Mouse (Mus musculus): ENCODE measurements around the gene Fgfr2. TPM values are rescaled to one million over a fixed set of nuclear protein-coding genes. Genes with fewer than 3 reads are reported as not detected.

Gene Fgfr2
- polyA plus RNA-seq, 1 experiment, result 14.8 TPM

DNA sequence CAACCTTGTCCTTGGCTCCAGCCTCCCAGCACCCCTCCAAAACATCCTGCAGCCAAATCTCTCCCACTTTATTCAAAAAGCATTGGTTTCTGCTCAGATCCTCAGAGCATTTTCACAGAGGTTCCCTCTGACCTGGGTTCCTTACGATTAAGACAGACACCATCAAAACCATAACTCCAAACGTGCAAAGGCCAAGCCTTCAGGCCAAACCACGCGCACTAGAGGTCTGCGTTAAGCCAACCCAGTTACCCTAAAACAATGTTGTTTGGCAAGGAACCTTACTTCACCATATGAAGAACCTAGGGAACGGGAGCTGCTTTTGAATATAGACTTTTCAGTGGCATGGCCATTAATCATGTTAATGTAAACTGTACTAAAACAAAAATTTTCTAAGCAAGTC lies 313.4 kb downstream of the Fgfr2 start:
- DNase-seq, result no peak
- H3K4me1 ChIP-seq (ENCODE audit: control insufficient read depth, insufficient read depth, low read length), result peaks cover 40% of the 10 kb centered on the region
- no peaks in the 10 kb centered on the region for H3K27me3 ChIP-seq (replicated peaks; ENCODE audit: control insufficient read depth, insufficient read depth, low read length)
- TF ChIP-seq CTCF (conservative IDR thresholded peaks at IDR 0.05; ENCODE audit: insufficient read depth, insufficient read length, low read depth, low read length) (no peak), POLR2A (IDR thresholded peaks at IDR 0.05; ENCODE audit: low read depth, low read length) (no peak)
- WGBS, result 46% methylated on average over 6 of the region's 6 CpGs
- H3K36me3 ChIP-seq (ENCODE audit: control insufficient read depth, insufficient read depth, low read length), result no peaks in the 10 kb centered on the region
- no peak overlapping the region for H3K4me3 ChIP-seq (ENCODE audit: insufficient read depth, low read depth, low read length)
- peak overlapping the region; percentile 94 for H3K27ac ChIP-seq (ENCODE audit: insufficient read depth, low read depth, low read length)

DNA sequence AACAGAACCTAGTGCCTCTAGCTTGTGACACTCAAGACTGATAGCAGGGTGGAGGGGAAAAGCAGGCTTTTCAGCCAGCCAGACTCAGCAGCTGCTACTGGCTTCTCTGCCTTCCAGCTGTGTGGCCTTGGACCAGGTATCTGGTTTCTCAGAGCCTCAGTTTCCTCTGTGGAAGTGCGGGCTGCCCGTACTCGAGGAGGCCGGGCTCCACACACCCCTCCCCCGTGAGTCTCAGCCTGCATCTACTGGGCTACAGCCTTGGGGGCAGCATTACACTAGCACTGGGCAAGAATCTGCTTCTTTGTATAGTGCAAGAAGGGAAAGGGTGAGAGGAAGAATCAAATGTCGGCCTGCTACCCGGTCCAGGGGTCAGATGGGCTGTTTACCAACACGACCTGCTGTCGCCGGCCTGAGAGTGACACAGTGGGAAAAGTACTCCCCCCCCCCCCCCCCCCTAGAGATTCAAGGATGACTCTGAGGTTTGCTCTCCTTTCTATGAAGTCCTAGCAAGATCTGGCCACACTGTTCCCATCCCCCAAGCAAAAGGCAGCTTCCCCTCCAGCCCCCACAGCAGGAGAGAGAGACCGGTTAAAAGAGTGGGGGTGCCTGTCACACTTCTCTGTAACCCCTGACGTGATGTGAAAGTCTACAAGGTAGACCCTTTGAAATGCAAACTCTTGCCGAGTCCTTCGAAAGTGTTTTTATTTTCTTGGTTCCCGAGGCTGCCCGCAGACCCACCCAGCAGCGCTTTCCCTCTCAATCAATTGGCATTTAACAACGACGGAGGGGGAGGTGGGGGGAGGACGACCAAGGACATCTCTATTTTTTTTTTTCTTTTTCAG lies 314.1 kb downstream of the Fgfr2 start:
- peak; percentile 44 for DNase-seq
- H3K27ac ChIP-seq (ENCODE audit: insufficient read depth, low read depth, low read length), result peak overlapping the region; percentile 94
- TF ChIP-seq CTCF (conservative IDR thresholded peaks at IDR 0.05; ENCODE audit: insufficient read depth, insufficient read length, low read depth, low read length) (no peak), POLR2A (IDR thresholded peaks at IDR 0.05; ENCODE audit: low read depth, low read length) (no peak)
- H3K27me3 ChIP-seq (replicated peaks; ENCODE audit: control insufficient read depth, insufficient read depth, low read length), result no peaks in the 10 kb centered on the region
- WGBS, result 25% methylated on average over 20 of the region's 20 CpGs
- no peaks in the 10 kb centered on the region for H3K36me3 ChIP-seq (ENCODE audit: control insufficient read depth, insufficient read depth, low read length)
- no peak overlapping the region for H3K4me3 ChIP-seq (ENCODE audit: insufficient read depth, low read depth, low read length)
- H3K4me1 ChIP-seq (ENCODE audit: control insufficient read depth, insufficient read depth, low read length), result peaks cover 43% of the 10 kb centered on the region

DNA sequence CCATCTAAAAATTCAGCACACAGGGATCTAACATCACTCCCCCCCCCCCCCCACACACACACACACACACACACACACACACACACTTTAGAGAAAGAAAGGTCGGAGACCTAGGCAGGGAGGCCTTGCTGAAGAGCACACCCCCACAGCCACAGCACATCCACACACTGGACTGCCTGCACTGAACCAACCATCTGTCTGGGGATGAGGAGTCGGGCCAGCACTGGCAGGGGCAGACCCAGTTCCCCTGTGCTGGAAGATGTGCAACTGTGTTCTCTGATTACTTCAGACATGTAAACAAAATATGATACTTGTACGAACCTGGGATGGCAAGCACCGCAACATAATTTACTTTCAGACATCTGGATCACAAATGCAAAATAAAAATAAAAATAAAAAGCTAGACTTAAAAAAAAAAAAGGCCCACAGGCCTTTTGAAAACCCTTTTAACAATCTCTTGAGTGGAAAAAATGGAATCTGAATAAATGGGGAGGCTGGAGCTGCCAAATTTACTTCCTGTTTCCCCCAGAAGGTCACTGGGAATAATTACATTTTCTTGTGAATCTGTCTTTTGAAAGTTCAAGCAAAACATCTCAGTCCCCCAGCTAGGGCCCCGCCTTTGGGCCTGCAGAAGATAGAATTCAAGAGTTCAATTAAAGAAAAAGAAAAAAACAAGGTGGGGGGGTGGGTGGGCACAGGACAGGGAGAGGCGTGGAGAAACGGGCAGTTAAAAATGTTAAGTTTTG lies 314.9 kb downstream of the Fgfr2 start:
- H3K27me3 ChIP-seq (replicated peaks; ENCODE audit: control insufficient read depth, insufficient read depth, low read length), result no peaks in the 10 kb centered on the region
- peak overlapping the region; percentile 86 for H3K27ac ChIP-seq (ENCODE audit: insufficient read depth, low read depth, low read length)
- 47% methylated on average over 7 of the region's 7 CpGs for WGBS
- peak; percentile 29 for DNase-seq
- no peak for TF ChIP-seq POLR2A (IDR thresholded peaks at IDR 0.05; ENCODE audit: low read depth, low read length)
- no peak for TF ChIP-seq CTCF (conservative IDR thresholded peaks at IDR 0.05; ENCODE audit: insufficient read depth, insufficient read length, low read depth, low read length)
- H3K4me3 ChIP-seq (ENCODE audit: insufficient read depth, low read depth, low read length), result no peak overlapping the region
- H3K4me1 ChIP-seq (ENCODE audit: control insufficient read depth, insufficient read depth, low read length), result peaks cover 49% of the 10 kb centered on the region
- no peaks in the 10 kb centered on the region for H3K36me3 ChIP-seq (ENCODE audit: control insufficient read depth, insufficient read depth, low read length)

DNA sequence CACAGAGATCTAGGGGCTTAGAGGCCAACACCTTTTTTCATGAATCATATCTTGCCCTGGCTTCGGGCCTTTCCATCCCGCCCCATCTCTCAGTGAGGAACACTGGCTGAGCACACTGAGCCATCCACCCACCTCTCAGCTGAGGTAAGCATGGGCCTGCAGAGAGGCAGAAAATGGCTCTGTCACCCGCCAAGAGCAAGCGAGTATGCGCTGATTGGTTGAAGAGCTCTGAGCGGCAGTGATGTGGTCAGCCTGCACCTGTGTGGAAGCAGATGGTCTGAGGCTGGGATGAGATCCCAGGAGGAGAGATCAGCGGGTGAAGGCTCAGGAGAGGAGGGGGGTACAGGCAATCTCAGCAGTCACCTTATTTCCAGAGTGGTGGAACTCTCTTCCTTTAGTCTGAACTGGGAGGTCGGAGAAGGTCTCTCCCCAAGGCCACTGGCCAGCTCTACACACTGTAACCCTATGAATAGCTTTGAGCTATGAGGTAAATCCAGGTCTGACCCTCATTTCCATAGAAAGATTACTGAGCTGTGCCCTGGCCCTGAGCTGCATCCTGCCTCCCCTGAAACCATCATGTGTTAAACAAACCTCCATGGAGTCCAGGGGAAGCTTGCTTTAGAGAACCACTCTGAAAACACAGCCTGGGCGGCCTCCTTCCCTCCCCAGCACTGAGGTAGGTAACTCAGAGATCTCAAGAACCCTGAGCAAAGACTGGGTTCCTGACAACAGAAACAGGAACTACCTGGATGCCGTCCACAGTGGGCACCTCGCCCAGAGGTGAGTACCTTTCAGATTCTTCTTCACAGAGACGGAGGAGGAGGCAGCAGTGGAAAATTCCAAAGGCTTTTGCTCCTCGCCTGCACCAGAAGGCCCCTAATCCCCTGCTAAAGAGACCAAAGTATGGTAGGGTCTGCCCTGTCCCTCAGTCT lies 316.0 kb downstream of the Fgfr2 start:
- peaks cover 59% of the 10 kb centered on the region for H3K4me1 ChIP-seq (ENCODE audit: control insufficient read depth, insufficient read depth, low read length)
- TF ChIP-seq POLR2A (IDR thresholded peaks at IDR 0.05; ENCODE audit: low read depth, low read length) (no peak), CTCF (conservative IDR thresholded peaks at IDR 0.05; ENCODE audit: insufficient read depth, insufficient read length, low read depth, low read length) (no peak)
- no peaks in the 10 kb centered on the region for H3K27me3 ChIP-seq (replicated peaks; ENCODE audit: control insufficient read depth, insufficient read depth, low read length)
- peak overlapping the region; percentile 79 for H3K27ac ChIP-seq (ENCODE audit: insufficient read depth, low read depth, low read length)
- no peak overlapping the region for H3K4me3 ChIP-seq (ENCODE audit: insufficient read depth, low read depth, low read length)
- 56% methylated on average over 13 of the region's 13 CpGs for WGBS
- peak; percentile 88 for DNase-seq
- H3K36me3 ChIP-seq (ENCODE audit: control insufficient read depth, insufficient read depth, low read length), result no peaks in the 10 kb centered on the region

DNA sequence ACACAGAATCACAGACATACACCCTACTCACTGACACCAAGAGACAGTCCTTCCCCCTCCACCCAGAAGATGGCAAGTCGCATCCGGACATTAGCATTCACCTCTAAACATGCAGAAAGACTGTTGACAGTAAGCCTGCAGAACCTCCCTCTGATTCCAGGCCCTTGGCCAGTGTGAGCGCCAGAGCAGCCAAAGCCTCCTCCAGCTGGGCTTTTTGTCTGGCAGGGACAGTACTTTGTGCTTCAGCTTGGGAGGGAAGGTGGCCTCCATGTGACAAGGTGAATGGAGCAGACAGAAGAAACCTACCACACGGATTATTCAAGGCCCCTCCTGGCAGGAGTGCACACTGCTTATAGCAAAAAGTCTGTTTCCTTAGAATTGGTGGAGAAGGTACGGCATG lies 316.9 kb downstream of the Fgfr2 start:
- 61% methylated on average over 5 of the region's 5 CpGs for WGBS
- Histone ChIP-seq H3K4me3 (ENCODE audit: insufficient read depth, low read depth, low read length) (no peak overlapping the region), H3K27ac (ENCODE audit: insufficient read depth, low read depth, low read length) (peak overlapping the region; percentile 79), H3K4me1 (ENCODE audit: control insufficient read depth, insufficient read depth, low read length) (peaks cover 68% of the 10 kb centered on the region), H3K27me3 (replicated peaks; ENCODE audit: control insufficient read depth, insufficient read depth, low read length) (no peaks in the 10 kb centered on the region), H3K36me3 (ENCODE audit: control insufficient read depth, insufficient read depth, low read length) (no peaks in the 10 kb centered on the region)
- no peak for DNase-seq
- no peak for TF ChIP-seq POLR2A (IDR thresholded peaks at IDR 0.05; ENCODE audit: low read depth, low read length)
- no peak for TF ChIP-seq CTCF (conservative IDR thresholded peaks at IDR 0.05; ENCODE audit: insufficient read depth, insufficient read length, low read depth, low read length)

DNA sequence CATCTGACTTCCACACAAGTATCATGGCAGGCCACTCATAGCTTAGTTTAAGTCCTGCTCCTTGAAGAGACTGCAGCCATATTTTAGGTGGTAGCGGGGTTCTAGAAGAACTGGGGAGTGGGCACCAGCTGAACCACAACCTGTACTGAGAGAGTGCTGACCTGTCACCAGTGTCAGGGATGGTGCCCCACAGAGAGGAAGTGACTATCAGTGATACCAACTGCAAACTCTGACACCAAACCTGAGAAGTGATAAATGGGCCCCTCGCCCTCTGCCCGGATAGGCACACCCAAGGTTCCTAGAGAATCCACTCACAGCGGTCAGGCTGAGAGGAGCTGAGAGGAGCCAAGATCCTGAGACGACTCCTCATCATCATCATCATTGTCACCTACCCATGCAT lies 318.2 kb downstream of the Fgfr2 start:
- Histone ChIP-seq H3K4me1 (ENCODE audit: control insufficient read depth, insufficient read depth, low read length) (peaks cover 80% of the 10 kb centered on the region), H3K36me3 (ENCODE audit: control insufficient read depth, insufficient read depth, low read length) (no peaks in the 10 kb centered on the region), H3K4me3 (ENCODE audit: insufficient read depth, low read depth, low read length) (no peak overlapping the region), H3K27ac (ENCODE audit: insufficient read depth, low read depth, low read length) (peak overlapping the region; percentile 37; the same call in 1 of the 2 replicates), H3K27me3 (replicated peaks; ENCODE audit: control insufficient read depth, insufficient read depth, low read length) (no peaks in the 10 kb centered on the region)
- DNase-seq, result no peak
- WGBS, result 78% methylated on average over 5 of the region's 5 CpGs
- TF ChIP-seq CTCF (conservative IDR thresholded peaks at IDR 0.05; ENCODE audit: insufficient read depth, insufficient read length, low read depth, low read length) (no peak), POLR2A (IDR thresholded peaks at IDR 0.05; ENCODE audit: low read depth, low read length) (no peak)

Data from kidney, adult 2 months (tissue).